Mouse (Mus musculus): Measurements from ENCODE around the gene Got1. TPM values are rescaled to one million over a fixed set of nuclear protein-coding genes. Genes with fewer than 3 reads are reported as not detected.

Gene Got1
- polyA plus RNA-seq, 1 experiment from 2014 or later, result 149 TPM

DNA sequence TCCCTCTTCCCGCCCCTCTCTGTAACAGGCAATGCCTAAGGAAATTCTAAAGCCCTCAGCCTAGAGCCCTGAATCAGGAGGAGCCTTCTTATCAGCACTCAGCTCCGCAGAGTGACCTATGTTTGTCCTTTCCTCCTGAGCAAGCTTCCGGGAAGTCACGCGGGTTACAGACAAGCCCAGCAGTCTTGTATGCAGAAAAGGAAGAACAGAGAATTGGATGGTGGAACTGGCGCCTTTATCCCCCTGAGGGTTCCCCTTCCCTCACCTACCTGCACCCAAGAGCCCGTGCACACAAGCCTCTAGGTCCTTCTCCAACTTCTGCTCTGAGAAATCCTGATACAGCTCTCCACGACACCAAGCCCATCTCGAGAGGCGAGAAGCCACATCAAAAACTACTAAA is 4.0 kb downstream of the Got1 start:
- peak overlapping the region in 1 of 2 experiments; percentile 18; a peak in 2 of 4 replicates for H3K4me3 ChIP-seq (ENCODE audit: control insufficient read depth in 1 of 2, insufficient read depth in 1 of 2, low read depth in 1 of 2, low read length in 2 of 2)
- H3K4me1 ChIP-seq (ENCODE audit: control insufficient read depth in 2 of 2, insufficient read depth in 2 of 2, low read length in 2 of 2), result peaks cover 31 to 49% of the 10 kb centered on the region in 2 experiments
- no peaks in the 10 kb centered on the region for H3K27me3 ChIP-seq (ENCODE audit: control insufficient read depth, insufficient read depth, low read length)
- H3K9me3 ChIP-seq (ENCODE audit: control insufficient read depth, low read length), result no peaks in the 10 kb centered on the region
- WGBS, result 23% methylated on average over 9 of the region's 10 CpGs
- H3K36me3 ChIP-seq (ENCODE audit: control insufficient read depth, insufficient read depth, low read length), result peaks cover 12% of the 10 kb centered on the region
- no peak for ATAC-seq (ENCODE audit: insufficient number of reproducible peaks, insufficient read depth, low FRiP score, low read depth)
- peak overlapping the region; percentile 56 for H3K9ac ChIP-seq (ENCODE audit: low read length)
- peak overlapping the region; percentile 84 for H3K4me2 ChIP-seq (ENCODE audit: low read length)
- peak overlapping the region; percentile 34 to 68 for H3K27ac ChIP-seq (replicated peaks in 1 of 2; ENCODE audit: control insufficient read depth in 1 of 2, insufficient read depth in 1 of 2, low read depth in 2 of 2, low read length in 2 of 2)

GRCm38 (mm10) chr19:43519226-43519625 is 5.2 kb downstream of the Got1 start:
- H3K27ac ChIP-seq (replicated peaks in 1 of 2; ENCODE audit: control insufficient read depth in 1 of 2, insufficient read depth in 1 of 2, low read depth in 2 of 2, low read length in 2 of 2), result no peak overlapping the region
- H3K36me3 ChIP-seq (ENCODE audit: control insufficient read depth, insufficient read depth, low read length), result peaks cover 23% of the 10 kb centered on the region
- no peaks in the 10 kb centered on the region for H3K27me3 ChIP-seq (ENCODE audit: control insufficient read depth, insufficient read depth, low read length)
- H3K4me2 ChIP-seq (ENCODE audit: low read length), result no peak overlapping the region
- H3K9me3 ChIP-seq (ENCODE audit: control insufficient read depth, low read length), result no peaks in the 10 kb centered on the region
- no peak overlapping the region for H3K9ac ChIP-seq (ENCODE audit: low read length)
- peaks cover 26 to 43% of the 10 kb centered on the region in 2 experiments for H3K4me1 ChIP-seq (ENCODE audit: control insufficient read depth in 2 of 2, insufficient read depth in 2 of 2, low read length in 2 of 2)
- ATAC-seq (ENCODE audit: insufficient number of reproducible peaks, insufficient read depth, low FRiP score, low read depth), result no peak
- H3K4me3 ChIP-seq (ENCODE audit: control insufficient read depth in 1 of 2, insufficient read depth in 1 of 2, low read depth in 1 of 2, low read length in 2 of 2), result no peak overlapping the region
- WGBS, result 82% methylated on average over 10 of the region's 10 CpGs

GRCm38 (mm10) chr19:43518261-43518660 is 6.1 kb downstream of the Got1 start:
- H3K36me3 ChIP-seq (ENCODE audit: control insufficient read depth, insufficient read depth, low read length), result peaks cover 33% of the 10 kb centered on the region
- H3K27ac ChIP-seq (replicated peaks in 1 of 2; ENCODE audit: control insufficient read depth in 1 of 2, insufficient read depth in 1 of 2, low read depth in 2 of 2, low read length in 2 of 2), result no peak overlapping the region
- H3K4me3 ChIP-seq (ENCODE audit: control insufficient read depth in 1 of 2, insufficient read depth in 1 of 2, low read depth in 1 of 2, low read length in 2 of 2), result no peak overlapping the region
- H3K9ac ChIP-seq (ENCODE audit: low read length), result no peak overlapping the region
- H3K9me3 ChIP-seq (ENCODE audit: control insufficient read depth, low read length), result no peaks in the 10 kb centered on the region
- H3K4me1 ChIP-seq (ENCODE audit: control insufficient read depth in 2 of 2, insufficient read depth in 2 of 2, low read length in 2 of 2), result peaks cover 24 to 39% of the 10 kb centered on the region in 2 experiments
- WGBS, result 80% methylated on average over 7 of the region's 7 CpGs
- H3K27me3 ChIP-seq (ENCODE audit: control insufficient read depth, insufficient read depth, low read length), result no peaks in the 10 kb centered on the region
- H3K4me2 ChIP-seq (ENCODE audit: low read length), result no peak overlapping the region
- ATAC-seq (ENCODE audit: insufficient number of reproducible peaks, insufficient read depth, low FRiP score, low read depth), result no peak

- Histone ChIP-seq H3K9ac (ENCODE audit: low read length) (no peak overlapping the region), H3K4me3 (ENCODE audit: control insufficient read depth in 1 of 2, insufficient read depth in 1 of 2, low read depth in 1 of 2, low read length in 2 of 2) (no peak overlapping the region), H3K27me3 (ENCODE audit: control insufficient read depth, insufficient read depth, low read length) (no peaks in the 10 kb centered on the region), H3K4me1 (ENCODE audit: control insufficient read depth in 2 of 2, insufficient read depth in 2 of 2, low read length in 2 of 2) (peaks cover 24 to 39% of the 10 kb centered on the region in 2 experiments), H3K9me3 (ENCODE audit: control insufficient read depth, low read length) (no peaks in the 10 kb centered on the region), H3K27ac (replicated peaks in 1 of 2; ENCODE audit: control insufficient read depth in 1 of 2, insufficient read depth in 1 of 2, low read depth in 2 of 2, low read length in 2 of 2) (no peak overlapping the region), H3K36me3 (ENCODE audit: control insufficient read depth, insufficient read depth, low read length) (peaks cover 37% of the 10 kb centered on the region), H3K4me2 (ENCODE audit: low read length) (no peak overlapping the region)
- no peak for ATAC-seq (ENCODE audit: insufficient number of reproducible peaks, insufficient read depth, low FRiP score, low read depth)
- 78% methylated on average over 7 of the region's 7 CpGs for whole genome bisulfite sequencing
These were observed 6.6 kb downstream of the Got1 start for GRCm38 (mm10) chr19:43517808-43518207.

- H3K27me3 ChIP-seq (ENCODE audit: control insufficient read depth, insufficient read depth, low read length), result no peaks in the 10 kb centered on the region
- no peak for ATAC-seq (ENCODE audit: insufficient number of reproducible peaks, insufficient read depth, low FRiP score, low read depth)
- H3K4me2 ChIP-seq (ENCODE audit: low read length), result no peak overlapping the region
- no peak overlapping the region for H3K9ac ChIP-seq (ENCODE audit: low read length)
- H3K4me3 ChIP-seq (ENCODE audit: control insufficient read depth in 1 of 2, insufficient read depth in 1 of 2, low read depth in 1 of 2, low read length in 2 of 2), result no peak overlapping the region
- H3K4me1 ChIP-seq (ENCODE audit: control insufficient read depth in 2 of 2, insufficient read depth in 2 of 2, low read length in 2 of 2), result peaks cover 24 to 36% of the 10 kb centered on the region in 2 experiments
- WGBS, result 91% methylated on average over 6 of the region's 6 CpGs
- H3K27ac ChIP-seq (replicated peaks in 1 of 2; ENCODE audit: control insufficient read depth in 1 of 2, insufficient read depth in 1 of 2, low read depth in 2 of 2, low read length in 2 of 2), result no peak overlapping the region
- no peaks in the 10 kb centered on the region for H3K9me3 ChIP-seq (ENCODE audit: control insufficient read depth, low read length)
- H3K36me3 ChIP-seq (ENCODE audit: control insufficient read depth, insufficient read depth, low read length), result peaks cover 42% of the 10 kb centered on the region
These were observed 7.1 kb downstream of the Got1 start for GRCm38 (mm10) chr19:43517320-43517719.

- no peak overlapping the region for H3K4me3 ChIP-seq (ENCODE audit: control insufficient read depth in 1 of 2, insufficient read depth in 1 of 2, low read depth in 1 of 2, low read length in 2 of 2)
- H3K27me3 ChIP-seq (ENCODE audit: control insufficient read depth, insufficient read depth, low read length), result no peaks in the 10 kb centered on the region
- ATAC-seq (ENCODE audit: insufficient number of reproducible peaks, insufficient read depth, low FRiP score, low read depth), result no peak
- peaks cover 20 to 28% of the 10 kb centered on the region in 2 experiments for H3K4me1 ChIP-seq (ENCODE audit: control insufficient read depth in 2 of 2, insufficient read depth in 2 of 2, low read length in 2 of 2)
- no peak overlapping the region for H3K9ac ChIP-seq (ENCODE audit: low read length)
- H3K27ac ChIP-seq (replicated peaks in 1 of 2; ENCODE audit: control insufficient read depth in 1 of 2, insufficient read depth in 1 of 2, low read depth in 2 of 2, low read length in 2 of 2), result no peak overlapping the region
- no peaks in the 10 kb centered on the region for H3K9me3 ChIP-seq (ENCODE audit: control insufficient read depth, low read length)
- H3K36me3 ChIP-seq (ENCODE audit: control insufficient read depth, insufficient read depth, low read length), result peaks cover 50% of the 10 kb centered on the region
- no peak overlapping the region for H3K4me2 ChIP-seq (ENCODE audit: low read length)
- WGBS, result 65% methylated on average over 14 of the region's 14 CpGs
These were observed 7.9 kb downstream of the Got1 start for GRCm38 (mm10) chr19:43516397-43517035.

GRCm38 (mm10) chr19:43515668-43516396 is 8.6 kb downstream of the Got1 start:
- no peak overlapping the region for H3K4me3 ChIP-seq (ENCODE audit: control insufficient read depth in 1 of 2, insufficient read depth in 1 of 2, low read depth in 1 of 2, low read length in 2 of 2)
- 84% methylated on average over 23 of the region's 23 CpGs for WGBS
- no peak overlapping the region for H3K4me2 ChIP-seq (ENCODE audit: low read length)
- no peak overlapping the region for H3K27ac ChIP-seq (replicated peaks in 1 of 2; ENCODE audit: control insufficient read depth in 1 of 2, insufficient read depth in 1 of 2, low read depth in 2 of 2, low read length in 2 of 2)
- peaks cover 57% of the 10 kb centered on the region for H3K36me3 ChIP-seq (ENCODE audit: control insufficient read depth, insufficient read depth, low read length)
- peaks cover 17 to 21% of the 10 kb centered on the region in 2 experiments for H3K4me1 ChIP-seq (ENCODE audit: control insufficient read depth in 2 of 2, insufficient read depth in 2 of 2, low read length in 2 of 2)
- ATAC-seq (ENCODE audit: insufficient number of reproducible peaks, insufficient read depth, low FRiP score, low read depth), result no peak
- H3K9ac ChIP-seq (ENCODE audit: low read length), result no peak overlapping the region
- H3K9me3 ChIP-seq (ENCODE audit: control insufficient read depth, low read length), result no peaks in the 10 kb centered on the region
- H3K27me3 ChIP-seq (ENCODE audit: control insufficient read depth, insufficient read depth, low read length), result no peaks in the 10 kb centered on the region

Data from heart, embryonic 14.5 days (tissue).